Mouse (Mus musculus): ENCODE measurements around the gene Igfbp4.

DNA sequence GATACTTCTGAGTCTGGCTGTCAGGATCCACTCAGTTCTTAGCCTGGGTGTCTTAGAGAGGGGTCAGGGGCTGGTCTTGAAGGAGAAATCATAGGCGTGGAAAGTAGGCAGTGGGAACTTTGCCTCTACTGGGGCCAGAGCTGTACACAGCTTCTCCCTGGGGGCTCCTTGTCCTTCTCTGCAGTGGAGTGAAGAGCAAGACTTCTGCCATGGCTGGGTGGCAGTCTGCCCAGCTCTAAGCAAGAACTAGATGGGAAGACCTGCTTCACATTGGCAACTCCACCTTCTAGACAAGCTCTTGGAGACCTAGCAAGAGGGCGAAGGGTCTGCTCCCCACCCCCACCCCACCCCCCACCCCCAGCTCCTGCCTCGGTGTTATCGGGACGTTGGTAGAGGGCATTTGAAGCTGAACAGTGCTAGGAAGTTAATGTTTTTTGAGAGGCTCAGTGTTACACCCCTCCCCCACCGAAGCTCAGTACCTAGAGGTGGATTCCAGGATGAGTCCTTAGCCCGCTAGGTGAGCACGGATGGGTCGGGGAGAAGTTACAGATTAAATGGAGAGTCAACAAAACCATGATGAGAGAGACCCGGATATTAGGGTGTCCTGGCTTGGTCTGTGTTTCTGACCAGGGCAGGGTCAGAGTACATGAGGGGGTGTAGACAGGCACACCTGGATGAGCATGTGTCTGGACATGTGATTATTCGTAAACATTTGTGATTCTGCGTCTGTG, 4.3 kb downstream of the Igfbp4 start:
- TF ChIP-seq POLR2A (IDR thresholded peaks at IDR 0.05; ENCODE audit: borderline replicate concordance, control insufficient read depth, low read depth, low read length) = no peak
- TF ChIP-seq CTCF (IDR thresholded peaks at IDR 0.05; ENCODE audit: control insufficient read depth, insufficient read depth, low read length) = no peak
